Mouse (Mus musculus): Measurements from ENCODE around the gene Akap12. TPM values are rescaled to one million over a fixed set of nuclear protein-coding genes. Genes with fewer than 3 reads are reported as not detected.

Akap12 gene
- 30.7 and 47.1 TPM in 2 replicates for polyA plus RNA-seq (2012; rRNA removed)

DNA sequence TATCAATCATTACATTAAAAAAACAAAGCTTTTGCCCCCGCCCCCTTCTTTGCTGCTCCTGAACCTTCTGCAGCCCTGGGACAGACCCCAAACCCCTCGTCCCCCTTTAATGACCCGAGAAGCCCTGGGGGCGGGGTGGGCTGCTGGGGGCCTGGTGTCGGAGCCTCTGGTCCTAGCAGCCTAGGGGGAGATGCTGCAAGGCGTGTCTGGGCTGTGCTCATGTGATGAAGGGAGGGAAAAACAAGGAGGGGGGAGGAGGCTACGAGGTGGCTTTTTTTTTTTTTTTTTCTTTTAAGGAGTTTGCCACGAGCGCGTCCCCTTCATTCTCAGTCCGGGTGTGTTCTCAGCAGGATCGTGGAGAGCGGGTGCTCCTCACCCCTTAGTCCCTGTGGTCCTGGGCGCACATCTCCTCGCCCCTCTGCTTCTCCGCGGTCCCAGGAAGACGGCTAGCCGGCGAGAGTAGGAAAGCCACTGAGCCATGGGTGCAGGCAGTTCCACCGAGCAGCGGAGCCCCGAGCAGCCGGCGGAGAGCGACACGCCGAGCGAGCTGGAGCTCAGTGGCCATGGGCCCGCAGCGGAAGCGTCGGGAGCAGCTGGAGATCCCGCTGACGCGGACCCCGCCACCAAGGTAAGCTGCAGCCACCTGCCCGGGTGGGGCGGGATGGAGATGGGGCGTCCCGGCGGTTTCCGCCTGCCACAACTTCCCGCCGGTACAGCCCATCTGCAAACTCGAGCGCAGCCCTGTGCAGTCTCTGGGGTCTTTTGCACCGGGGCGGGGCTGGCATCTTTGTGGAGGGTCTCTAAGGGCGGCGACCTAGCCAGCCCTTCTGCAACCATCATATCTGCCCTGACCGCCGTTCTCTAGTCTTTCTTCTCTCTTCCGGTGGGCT, at the start of gene Akap12:
Gene Akap12, plus strand, starts transcription at position 340 of the 890 bp plus-strand sequence.

DNA sequence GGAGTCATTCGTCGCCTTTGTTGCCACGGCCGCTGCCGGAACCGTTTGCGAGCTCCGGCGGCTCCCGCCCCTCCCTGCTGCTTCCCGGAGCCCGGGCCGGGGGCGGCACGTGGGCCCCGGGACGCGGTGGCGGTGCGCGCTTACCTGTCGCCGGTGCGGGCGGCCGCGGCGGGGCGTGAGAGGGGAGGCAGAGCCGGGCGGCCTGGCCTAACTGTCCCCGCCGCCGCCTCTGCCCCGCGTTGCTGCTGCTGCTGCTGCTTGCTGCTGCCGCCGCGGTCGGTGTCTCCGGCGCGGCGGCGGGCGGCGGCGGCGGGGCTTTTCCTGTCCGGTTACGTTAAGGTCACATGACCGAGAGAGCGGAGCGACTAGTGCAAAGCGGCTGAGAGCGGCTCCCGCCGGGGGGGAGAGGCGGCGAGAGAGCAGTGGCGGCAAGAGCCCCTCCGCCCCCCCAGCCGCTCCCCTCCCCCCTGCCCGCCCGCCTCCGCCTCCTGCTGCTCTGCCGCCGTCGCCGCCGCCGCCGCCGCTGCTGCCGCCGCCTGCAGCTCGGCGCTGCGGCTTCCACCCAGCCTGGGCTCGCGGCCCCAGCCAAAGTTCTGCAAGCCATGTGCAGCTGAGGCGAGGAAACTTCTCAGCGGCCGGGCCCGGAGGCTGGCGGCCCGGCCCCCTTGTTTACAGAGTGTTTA, 121.7 kb downstream of the Akap12 start, which contains the start of gene Zbtb2:
Gene Zbtb2, minus strand, starts transcription at position 408 of the 683 bp plus-strand sequence.

Other genes starting within 250 kb of the Akap12 start
- 14.5 and 16.9 TPM in 2 replicates for gene Zbtb2, start 121.7 kb downstream of the Akap12 start, polyA plus RNA-seq (2012; rRNA removed)
- gene Rmnd1, start 166.0 kb downstream of the Akap12 start, polyA plus RNA-seq (2012; rRNA removed), result 63.6 and 64.0 TPM in 2 replicates
- 16.2 and 16.7 TPM in 2 replicates for gene Armt1, start 166.1 kb downstream of the Akap12 start, polyA plus RNA-seq (2012; rRNA removed)
- gene Ccdc170, start 216.1 kb downstream of the Akap12 start, polyA plus RNA-seq (2012; rRNA removed), result 0.33 and 0.34 TPM in 2 replicates